Mouse (Mus musculus) small intestine, adult 2 months (tissue): ENCODE data around the gene Map3k19. TPM values are rescaled to one million over a fixed set of nuclear protein-coding genes. Genes with fewer than 3 reads are reported as not detected.

Source experiments
- H3K27ac ChIP-seq: fragments of 200-500 bp; 2 replicates; pipeline ENCODE4 v1.5.1; 2012; ENCODE audit warnings: low read depth, low read length, control low read depth, inconsistent platforms; ENCODE audit not compliant: insufficient read depth
- H3K27me3 ChIP-seq: fragments of 200-500 bp; 2 replicates; pipeline ENCODE4 v1.6.1; 2012; ENCODE audit warnings: mild to moderate bottlenecking, moderate library complexity, low read length, inconsistent platforms; ENCODE audit not compliant: control insufficient read depth, insufficient read depth
- H3K36me3 ChIP-seq: fragments of 200-500 bp; 2 replicates; pipeline ENCODE4 v1.6.1; 2012; ENCODE audit warnings: mild to moderate bottlenecking, low read length, control low read depth, inconsistent platforms; ENCODE audit not compliant: control insufficient read depth, insufficient read depth
- H3K4me1 ChIP-seq: fragments of 200-500 bp; 2 replicates; pipeline ENCODE4 v1.6.1; 2012; ENCODE audit warnings: low read length, inconsistent platforms, mixed read lengths; ENCODE audit not compliant: control insufficient read depth, insufficient read depth, insufficient read length
- H3K4me3 ChIP-seq: fragments of 200-500 bp; 2 replicates; pipeline ENCODE4 v1.5.1; 2012; ENCODE audit warnings: low read depth, mild to moderate bottlenecking, control low read depth, inconsistent platforms, low read length, moderate library complexity
- CTCF ChIP-seq: fragments of 200-500 bp; IDR thresholded peaks from 2 replicates; pipeline ENCODE4 v1.5.1; 2012; ENCODE audit warnings: low read depth, mild to moderate bottlenecking, control low read depth, inconsistent platforms, low read length, moderate library complexity, mixed read lengths; ENCODE audit not compliant: insufficient replicate concordance, insufficient read length; ENCODE audit errors: extremely low read depth
- POLR2A ChIP-seq: fragments of 200-500 bp; IDR thresholded peaks from 2 replicates; pipeline ENCODE4 v1.6.1; 2012; ENCODE audit warnings: low read depth, mild to moderate bottlenecking, control low read depth, inconsistent platforms, low read length, moderate library complexity
- WGBS: fragments of 180-500 bp; shearing (Covaris S2); methylation state at CpG from one replicate; pipeline ENCODE4 v1.1.7; 2018; 5-methylcytosine and 5-hydroxymethylcytosine counted together
- polyA plus RNA-seq: library from polyadenylated mRNA; depleted of rRNA; stranded (reverse); fragments of >200 nt; gene quantifications from 2 replicates; pipeline ENCODE4 v1.2.3, GENCODE M21; 2012

Map3k19 gene
- polyA plus RNA-seq, 1 experiment, result not detected

DNA sequence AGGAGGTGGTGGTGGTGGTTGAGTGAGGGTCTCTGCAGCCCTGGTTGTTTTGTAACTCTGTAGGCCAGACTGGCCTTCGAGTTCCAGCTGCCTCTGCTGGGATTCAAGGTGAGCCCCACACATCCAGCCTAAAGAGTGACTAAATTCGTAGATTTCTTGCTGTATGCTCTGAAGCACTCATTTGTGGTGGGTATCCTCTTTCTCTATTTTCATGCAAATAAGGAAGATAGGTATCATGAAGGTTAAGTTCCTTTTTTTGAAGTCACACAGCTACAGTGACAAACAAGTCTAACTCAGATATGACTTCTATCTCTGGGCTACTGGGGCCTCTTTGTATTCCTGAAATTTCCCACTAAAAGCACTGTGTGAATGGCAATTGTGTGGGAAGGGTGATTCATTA, 74.0 kb downstream of the Map3k19 start:
- H3K4me3 ChIP-seq, result no peak overlapping the region
- TF ChIP-seq CTCF, result no peak
- TF ChIP-seq POLR2A, result no peak
- no peak overlapping the region for H3K27ac ChIP-seq
- peaks cover 6% of the 10 kb centered on the region; the same call in 1 of the 2 replicates for H3K4me1 ChIP-seq
- H3K27me3 ChIP-seq, result no peaks in the 10 kb centered on the region
- peaks cover 6% of the 10 kb centered on the region for H3K36me3 ChIP-seq
- WGBS, result 66% methylated on average over 2 of the region's 2 CpGs

DNA sequence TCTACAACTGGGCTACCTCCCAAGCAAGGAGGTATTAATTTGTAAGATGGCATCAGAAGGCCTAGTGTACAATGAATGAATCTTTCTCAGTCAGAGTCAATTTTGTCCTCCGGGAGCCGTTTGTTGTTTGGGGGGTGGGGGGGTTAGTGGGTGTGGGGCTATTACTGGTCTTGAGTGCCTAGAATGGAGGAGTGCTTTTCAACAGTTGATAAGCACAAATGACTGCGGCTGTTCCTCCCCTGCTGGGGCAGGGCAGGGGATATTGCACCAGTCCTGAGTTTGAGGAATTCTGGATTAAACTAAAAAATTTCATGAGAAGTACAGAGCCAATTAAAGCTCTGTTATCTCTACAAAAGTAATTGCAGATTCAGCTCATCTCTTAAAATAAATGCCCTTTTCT, 74.7 kb downstream of the Map3k19 start:
- H3K27me3 ChIP-seq, result no peaks in the 10 kb centered on the region
- no peak overlapping the region for H3K4me3 ChIP-seq
- H3K36me3 ChIP-seq, result peaks cover 6% of the 10 kb centered on the region
- peaks cover 6% of the 10 kb centered on the region; the same call in 1 of the 2 replicates for H3K4me1 ChIP-seq
- WGBS, result 29% methylated on average over 3 of the region's 3 CpGs
- H3K27ac ChIP-seq, result no peak overlapping the region
- no peak for TF ChIP-seq POLR2A
- TF ChIP-seq CTCF, result no peak

DNA sequence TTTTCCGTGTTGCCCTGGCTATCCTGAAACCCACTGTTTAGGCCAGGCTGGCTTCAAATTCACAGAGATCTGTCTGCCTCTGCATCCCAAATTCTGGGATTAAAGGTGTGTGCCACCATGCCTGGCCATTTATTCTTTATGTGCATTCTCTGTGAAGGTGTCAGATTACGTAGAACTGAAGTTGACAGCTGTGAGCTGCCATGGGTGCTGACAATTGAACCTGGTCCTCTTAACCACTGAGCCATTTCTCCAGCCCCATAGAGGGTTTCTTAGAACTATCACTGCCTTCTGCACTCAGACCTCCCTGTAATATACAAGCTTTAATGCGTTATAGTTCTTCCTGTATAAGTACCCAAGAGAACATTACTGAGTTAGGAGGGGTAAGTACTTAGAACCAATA, 76.2 kb downstream of the Map3k19 start:
- TF ChIP-seq POLR2A (no peak), CTCF (no peak)
- peaks cover 6% of the 10 kb centered on the region for H3K36me3 ChIP-seq
- no peak overlapping the region for H3K27ac ChIP-seq
- H3K4me3 ChIP-seq, result no peak overlapping the region
- 86% methylated on average over 3 of the region's 3 CpGs for WGBS
- H3K27me3 ChIP-seq, result no peaks in the 10 kb centered on the region
- H3K4me1 ChIP-seq, result peaks cover 6% of the 10 kb centered on the region; the same call in 1 of the 2 replicates

GRCm38 (mm10) chr1:127776246-127776645, 78.6 kb downstream of the Map3k19 start:
- TF ChIP-seq CTCF (no peak), POLR2A (no peak)
- Histone ChIP-seq H3K27me3 (no peaks in the 10 kb centered on the region), H3K27ac (no peak overlapping the region), H3K4me3 (no peak overlapping the region), H3K36me3 (peaks cover 5% of the 10 kb centered on the region), H3K4me1 (peaks cover 8% of the 10 kb centered on the region; the same call in 1 of the 2 replicates)
- WGBS, result 14% methylated on average over 6 of the region's 6 CpGs

DNA sequence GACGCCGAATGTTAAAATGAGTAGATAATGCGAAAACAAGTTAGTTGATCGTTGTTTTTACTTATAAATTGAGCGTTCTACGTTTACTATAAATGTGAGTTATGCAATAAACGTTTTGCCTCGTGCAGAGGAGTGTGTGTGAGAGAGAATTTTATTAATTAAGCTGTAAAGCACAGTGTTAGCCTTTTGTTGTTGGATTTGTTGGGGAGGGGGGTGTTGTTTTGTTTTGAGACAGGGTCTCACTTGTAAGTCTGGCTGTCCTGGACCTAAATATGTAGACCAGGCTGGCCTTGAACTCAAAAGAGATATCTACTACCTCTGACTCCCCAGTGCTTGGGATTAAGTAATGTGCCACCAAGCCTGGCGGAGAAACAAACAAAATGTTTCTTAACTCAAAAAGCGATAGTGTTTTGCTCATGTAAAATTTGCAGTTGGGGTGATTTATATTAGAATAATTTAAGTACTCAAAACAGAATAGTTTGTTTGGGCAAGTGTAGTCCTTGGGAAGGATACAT, 79.6 kb downstream of the Map3k19 start:
- Histone ChIP-seq H3K36me3 (peaks cover 5% of the 10 kb centered on the region), H3K27ac (no peak overlapping the region), H3K4me1 (peaks cover 8% of the 10 kb centered on the region; the same call in 1 of the 2 replicates), H3K27me3 (no peaks in the 10 kb centered on the region), H3K4me3 (no peak overlapping the region)
- 6% methylated on average over 10 of the region's 10 CpGs for WGBS
- TF ChIP-seq CTCF (no peak), POLR2A (no peak)

GRCm38 (mm10) chr1:127774501-127774880, 80.3 kb downstream of the Map3k19 start:
- H3K4me3 ChIP-seq, result peak overlapping the region; percentile 91
- peak overlapping the region; percentile 93 for H3K27ac ChIP-seq
- H3K36me3 ChIP-seq, result peaks cover 5% of the 10 kb centered on the region
- WGBS, result under 1% methylated on average over 31 of the region's 31 CpGs
- TF ChIP-seq CTCF (no peak), POLR2A (no peak)
- H3K4me1 ChIP-seq, result peaks cover 8% of the 10 kb centered on the region; the same call in 1 of the 2 replicates
- H3K27me3 ChIP-seq, result no peaks in the 10 kb centered on the region

GRCm38 (mm10) chr1:127773803-127774500, 80.9 kb downstream of the Map3k19 start, which contains the start of gene Ccnt2:
TSS of gene Ccnt2 (plus strand) at chr1:127774164.
- Histone ChIP-seq H3K36me3 (peaks cover 2% of the 10 kb centered on the region; the same call in 1 of the 2 replicates), H3K27me3 (no peaks in the 10 kb centered on the region), H3K4me1 (peaks cover 8% of the 10 kb centered on the region; the same call in 1 of the 2 replicates), H3K4me3 (peak within 1 kb of the TSS; percentile 91), H3K27ac (peak within 1 kb of the TSS; percentile 93)
- peak; percentile 81 for TF ChIP-seq POLR2A
- TF ChIP-seq CTCF, result no peak
- under 1% methylated on average over 63 of the region's 63 CpGs for WGBS
